Mouse (Mus musculus) erythroid progenitor cell, adult 5-6 weeks (primary cell): ENCODE data around the gene Cchcr1. TPM values are rescaled to one million over a fixed set of nuclear protein-coding genes. Genes with fewer than 3 reads are reported as not detected.

ENCODE experiments used
- ATAC-seq: replicated peaks from 2 replicates; pipeline ENCODE4 v1.8.0; 2016; ENCODE audit warnings: moderate number of reproducible peaks, mild to moderate bottlenecking, moderate TSS enrichment, inconsistent platforms; ENCODE audit not compliant: poor library complexity, low FRiP score, severe bottlenecking
- total RNA-seq, 2 experiments: library from RNA; stranded (forward) in 1 of 2; stranded (reverse) in 1 of 2; fragments of 150-400 nt in 1 of 2; fragments of 186-747, 209-891 nt in 1 of 2; gene quantifications; 2 replicates each; pipeline versions ENCODE4 v1.2.3 to v1.2.4; 2015 to 2017; ENCODE audit warnings: low replicate concordance in 2 of 2

Gene Cchcr1
- total RNA-seq, 2 experiments from 2014 or later: 32.7 to 48.4 TPM

GRCm38 (mm10) chr17:35550143-35550494 lies 33.2 kb downstream of the Cchcr1 start:
- no peak for ATAC-seq

DNA sequence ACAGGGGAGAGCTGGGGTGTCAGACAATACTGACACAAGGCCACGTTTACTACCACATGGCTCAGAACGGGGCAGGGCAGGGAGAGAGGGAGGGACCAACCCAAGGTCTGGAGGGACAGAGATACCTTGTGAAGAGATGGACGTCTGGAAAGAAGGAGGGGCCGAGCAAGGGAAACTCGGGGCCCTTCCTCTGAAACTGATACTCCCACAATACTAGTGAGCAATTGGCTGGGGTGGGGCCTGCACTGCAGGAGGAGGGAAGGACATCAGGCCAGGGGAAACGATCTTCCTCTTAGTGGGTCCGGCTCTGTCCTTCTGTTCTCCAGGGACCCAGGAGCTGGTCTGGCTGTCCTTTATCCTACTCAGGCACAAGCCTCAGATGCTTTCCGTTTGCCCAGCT lies 34.0 kb downstream of the Cchcr1 start:
- ATAC-seq: no peak

- ATAC-seq: no peak
Observed at GRCm38 (mm10) chr17:35551881-35552414, 35.0 kb downstream of the Cchcr1 start, which contains the start of gene Cdsn. TSS of gene Cdsn (plus strand) at chr17:35552128.

- no peak for ATAC-seq
Observed at GRCm38 (mm10) chr17:35554321-35554720, 37.4 kb downstream of the Cchcr1 start.

GRCm38 (mm10) chr17:35554761-35555397 lies 38.0 kb downstream of the Cchcr1 start:
- ATAC-seq: no peak

- ATAC-seq: no peak
Observed at GRCm38 (mm10) chr17:35556186-35556765, 39.4 kb downstream of the Cchcr1 start.

GRCm38 (mm10) chr17:35556812-35557211 lies 39.9 kb downstream of the Cchcr1 start:
- peak; percentile 65; the same call in 1 of the 2 replicates for ATAC-seq

- ATAC-seq: no peak
Observed at GRCm38 (mm10) chr17:35557351-35557750, 40.5 kb downstream of the Cchcr1 start.

- ATAC-seq: no peak
Observed at GRCm38 (mm10) chr17:35558216-35558615, 41.3 kb downstream of the Cchcr1 start.

DNA sequence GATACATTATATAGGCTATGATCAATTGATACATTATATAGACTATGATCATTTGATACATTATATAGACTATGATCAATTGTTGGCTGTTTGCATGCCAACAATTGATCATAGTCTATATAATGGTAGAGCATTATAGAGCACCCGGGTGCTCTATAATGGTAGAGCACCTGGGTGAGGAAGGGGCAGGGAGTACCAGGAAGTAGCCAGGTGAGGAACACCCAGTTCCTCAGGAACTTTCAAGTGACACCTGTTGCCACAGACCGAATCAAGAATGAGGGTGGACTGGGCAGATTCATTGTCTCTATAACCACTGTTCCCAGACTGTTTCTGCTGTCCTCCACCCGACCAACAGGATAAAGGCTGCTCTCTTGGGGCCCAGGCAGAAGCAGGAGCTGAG lies 50.2 kb downstream of the Cchcr1 start, which contains the start of gene 2300002M23Rik:
Gene 2300002M23Rik, plus strand, starts transcription at position 301 of the 400 bp plus-strand sequence.
- ATAC-seq: no peak

- ATAC-seq: no peak
Observed at GRCm38 (mm10) chr17:35567767-35568166, 50.9 kb downstream of the Cchcr1 start.

- ATAC-seq: no peak
Observed at GRCm38 (mm10) chr17:35569091-35569944, 52.4 kb downstream of the Cchcr1 start.

DNA sequence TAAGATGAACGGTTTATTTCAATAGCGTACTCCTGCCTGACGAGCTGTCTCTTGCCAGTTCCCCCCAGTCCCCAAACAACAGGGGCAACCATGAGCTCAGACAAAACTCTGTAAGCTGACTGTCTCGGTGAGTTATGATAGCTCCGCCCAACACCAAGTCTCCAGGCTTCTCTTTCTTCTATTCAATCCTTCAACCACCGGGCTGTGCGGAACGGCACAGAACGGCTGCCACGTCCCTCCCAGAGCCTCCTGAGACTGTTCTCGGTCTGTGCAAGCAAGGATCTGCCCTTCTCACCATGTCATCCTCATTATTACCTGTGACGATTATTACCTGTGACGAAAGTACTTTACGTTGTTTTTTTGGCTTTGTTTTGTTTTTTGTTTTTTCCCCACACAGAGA lies 53.9 kb downstream of the Cchcr1 start:
- ATAC-seq: no peak

DNA sequence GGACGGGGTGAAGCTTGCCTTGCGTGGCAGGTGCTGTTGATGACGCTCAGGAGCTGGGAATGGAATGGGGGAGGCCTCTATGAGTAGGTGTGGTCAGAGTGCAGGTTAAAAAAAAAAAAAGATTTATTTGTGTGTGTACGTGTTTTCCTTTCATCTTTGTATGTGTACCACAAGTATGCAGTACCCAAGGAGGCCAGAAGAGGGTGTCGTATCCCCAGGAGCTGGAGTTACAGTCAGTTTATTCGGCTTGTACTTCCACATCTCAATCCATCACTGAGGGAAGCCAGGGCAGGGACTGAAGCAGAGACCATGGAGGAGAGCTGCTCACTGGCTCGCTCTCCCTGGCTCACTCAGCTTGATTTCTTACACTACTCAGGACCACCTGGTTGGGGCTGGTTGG lies 54.6 kb downstream of the Cchcr1 start:
- no peak for ATAC-seq

DNA sequence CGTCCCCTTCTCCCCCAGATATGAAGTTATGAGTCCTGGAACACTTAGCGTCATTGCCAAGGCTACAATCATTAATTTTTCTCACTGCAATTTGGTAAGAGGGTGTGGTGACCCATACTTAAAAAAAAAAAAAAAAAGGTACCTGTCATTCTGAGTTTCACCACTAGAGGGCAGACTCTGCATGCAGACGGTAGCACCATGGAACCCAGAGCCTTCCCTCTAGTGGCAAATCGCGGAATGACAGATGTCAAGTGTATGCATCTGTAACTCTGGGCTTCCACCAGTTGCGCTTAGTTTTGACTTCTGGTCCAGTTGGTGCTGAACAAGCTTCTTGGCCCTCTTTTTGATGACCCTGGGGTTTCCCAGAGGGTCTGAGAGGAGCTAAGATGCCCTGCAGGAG lies 61.3 kb downstream of the Cchcr1 start:
- peak; percentile 80 for ATAC-seq

Other genes starting within 250 kb of the Cchcr1 start
- gene H2-Q1, start 196.7 kb upstream of the Cchcr1 start, total RNA-seq (2015; ENCODE audit: low replicate concordance): not detected in 2 replicates
- gene H2-Q1, start 196.7 kb upstream of the Cchcr1 start, total RNA-seq (2017; ENCODE audit: low replicate concordance): not detected in 2 replicates
- gene H2-Q2, start 174.9 kb upstream of the Cchcr1 start, total RNA-seq (2015; ENCODE audit: low replicate concordance): not detected in 2 replicates
- not detected in 2 replicates for gene H2-Q2, start 174.9 kb upstream of the Cchcr1 start, total RNA-seq (2017; ENCODE audit: low replicate concordance)
- gene H2-Q4, start 137.5 kb upstream of the Cchcr1 start, total RNA-seq (2015; ENCODE audit: low replicate concordance): 20.2 and 22.6 TPM in 2 replicates
- 24.5 and 26.8 TPM in 2 replicates for gene H2-Q4, start 137.5 kb upstream of the Cchcr1 start, total RNA-seq (2017; ENCODE audit: low replicate concordance)
- 11.5 and 17.6 TPM in 2 replicates for gene H2-Q6, start 92.2 kb upstream of the Cchcr1 start, total RNA-seq (2015; ENCODE audit: low replicate concordance)
- 8.5 and 12.7 TPM in 2 replicates for gene H2-Q6, start 92.2 kb upstream of the Cchcr1 start, total RNA-seq (2017; ENCODE audit: low replicate concordance)
- gene H2-Q7, start 77.9 kb upstream of the Cchcr1 start, total RNA-seq (2015; ENCODE audit: low replicate concordance): 47.6 and 48.2 TPM in 2 replicates
- gene H2-Q7, start 77.9 kb upstream of the Cchcr1 start, total RNA-seq (2017; ENCODE audit: low replicate concordance): 8.2 and 13.2 TPM in 2 replicates
- 2.9 and 3.2 TPM in 2 replicates for gene H2-Q10, start 47.0 kb upstream of the Cchcr1 start, total RNA-seq (2015; ENCODE audit: low replicate concordance)
- 0.51 and 2.0 TPM in 2 replicates for gene H2-Q10, start 47.0 kb upstream of the Cchcr1 start, total RNA-seq (2017; ENCODE audit: low replicate concordance)
- gene Pou5f1, start 11.1 kb upstream of the Cchcr1 start, total RNA-seq (2015; ENCODE audit: low replicate concordance): 1.4 TPM in 1 of 2 replicates, not detected in the other
- 0.26 TPM in 1 of 2 replicates, not detected in the other for gene Pou5f1, start 11.1 kb upstream of the Cchcr1 start, total RNA-seq (2017; ENCODE audit: low replicate concordance)
- gene Tcf19, start 276 bp upstream of the Cchcr1 start, total RNA-seq (2015; ENCODE audit: low replicate concordance): 103 and 129 TPM in 2 replicates
- gene Tcf19, start 276 bp upstream of the Cchcr1 start, total RNA-seq (2017; ENCODE audit: low replicate concordance): 49.4 and 49.9 TPM in 2 replicates
- gene Psors1c2, start 16.1 kb downstream of the Cchcr1 start, total RNA-seq (2015; ENCODE audit: low replicate concordance): not detected in 2 replicates
- gene Psors1c2, start 16.1 kb downstream of the Cchcr1 start, total RNA-seq (2017; ENCODE audit: low replicate concordance): not detected in 2 replicates
- not detected in 2 replicates for gene Cdsn, start 35.0 kb downstream of the Cchcr1 start, total RNA-seq (2015; ENCODE audit: low replicate concordance)
- not detected in 2 replicates for gene Cdsn, start 35.0 kb downstream of the Cchcr1 start, total RNA-seq (2017; ENCODE audit: low replicate concordance)
- not detected in 2 replicates for gene 2300002M23Rik, start 50.4 kb downstream of the Cchcr1 start, total RNA-seq (2015; ENCODE audit: low replicate concordance)
- not detected in 2 replicates for gene 2300002M23Rik, start 50.4 kb downstream of the Cchcr1 start, total RNA-seq (2017; ENCODE audit: low replicate concordance)
- gene Sfta2, start 84.4 kb downstream of the Cchcr1 start, total RNA-seq (2015; ENCODE audit: low replicate concordance): not detected in 2 replicates
- not detected in 2 replicates for gene Sfta2, start 84.4 kb downstream of the Cchcr1 start, total RNA-seq (2017; ENCODE audit: low replicate concordance)
- not detected in 2 replicates for gene Gm9573, start 109.5 kb downstream of the Cchcr1 start, total RNA-seq (2015; ENCODE audit: low replicate concordance)
- not detected in 2 replicates for gene Gm9573, start 109.5 kb downstream of the Cchcr1 start, total RNA-seq (2017; ENCODE audit: low replicate concordance)
- not detected in 2 replicates for gene Mucl3, start 126.6 kb downstream of the Cchcr1 start, total RNA-seq (2015; ENCODE audit: low replicate concordance)
- gene Mucl3, start 126.6 kb downstream of the Cchcr1 start, total RNA-seq (2017; ENCODE audit: low replicate concordance): not detected in 2 replicates
- 2.5 TPM in 1 of 2 replicates, not detected in the other for gene Vars2, start 150.5 kb downstream of the Cchcr1 start, total RNA-seq (2015; ENCODE audit: low replicate concordance)
- gene Vars2, start 150.5 kb downstream of the Cchcr1 start, total RNA-seq (2017; ENCODE audit: low replicate concordance): 0.23 and 0.77 TPM in 2 replicates
- 1.1 and 2.5 TPM in 2 replicates for gene Gtf2h4, start 156.6 kb downstream of the Cchcr1 start, total RNA-seq (2015; ENCODE audit: low replicate concordance)
- 3.6 and 6.3 TPM in 2 replicates for gene Gtf2h4, start 156.6 kb downstream of the Cchcr1 start, total RNA-seq (2017; ENCODE audit: low replicate concordance)
- gene Ddr1, start 187.5 kb downstream of the Cchcr1 start, total RNA-seq (2015; ENCODE audit: low replicate concordance): not detected in 2 replicates
- 0.26 TPM in 1 of 2 replicates, not detected in the other for gene Ddr1, start 187.5 kb downstream of the Cchcr1 start, total RNA-seq (2017; ENCODE audit: low replicate concordance)